In genomic region chr6:38244806-38245205, GRCm38 (mm10) we compare ENCODE assay signal across 26 mouse cellular contexts. TPM values are rescaled to one million over a fixed set of nuclear protein-coding genes. Genes with fewer than 3 reads are reported as not detected.
DNase-seq lines count a peak whose midpoint lies in the region; ATAC-seq and TF ChIP-seq lines count a peak whose summit lies in the region.
"Had no signal": no experiment of that assay in that cellular context is flagged by ENCODE, and none has a peak within 500 bp of the region (broad histone marks: within the 10 kb centered on the region; RNA-seq: fewer than 3 reads in every experiment).

No protein-coding gene starts in this region.

- no peak for TF ChIP-seq CTCF in lung, postnatal 0 days (IDR thresholded peaks at IDR 0.05)
- TF ChIP-seq CTCF in lung, adult 2 months (IDR thresholded peaks at IDR 0.05; ENCODE audit: insufficient read depth, low read length), result no peak

- TF ChIP-seq EP300 in lung, postnatal 0 days (IDR thresholded peaks at IDR 0.05), result no peak

- H3K4me3 ChIP-seq in lung, postnatal 0 days (ENCODE audit: low read depth, low read length), result no peak overlapping the region
- no peak overlapping the region for H3K4me3 ChIP-seq in lung, adult 2 months (replicated peaks; ENCODE audit: extremely low read depth, low read depth, low read length)
- H3K4me3 ChIP-seq: forebrain, embryonic 10.5 days; gastrocnemius, adult 2 months; heart, embryonic 12.5 days; heart, embryonic 15.5 days; hindbrain, embryonic 10.5 days; hindbrain, embryonic 13.5 days had no signal

- H3K9ac ChIP-seq in lung, postnatal 0 days (replicated peaks; ENCODE audit: low read depth), result no peak overlapping the region
- H3K9ac ChIP-seq: forebrain, postnatal 0 days; heart, embryonic 12.5 days; heart, embryonic 15.5 days; hindbrain, embryonic 13.5 days had no signal

- no peak for TF ChIP-seq POLR2A in lung, adult 2 months (IDR thresholded peaks at IDR 0.05; ENCODE audit: borderline replicate concordance, extremely low read depth, low read depth, low read length)

- no peaks in the 10 kb centered on the region for H3K36me3 ChIP-seq in lung, postnatal 0 days (ENCODE audit: insufficient read depth, low read length)
- H3K36me3 ChIP-seq: heart, embryonic 12.5 days; heart, embryonic 15.5 days; hindbrain, embryonic 13.5 days had no signal

- H3K4me1 ChIP-seq in lung, postnatal 0 days (ENCODE audit: insufficient read depth, low read depth, low read length), result no peaks in the 10 kb centered on the region; the same call in 1 of the 2 replicates
- peaks cover 3% of the 10 kb centered on the region for H3K4me1 ChIP-seq in lung, adult 2 months (ENCODE audit: control insufficient read depth, insufficient read depth, low read length)

- no peaks in the 10 kb centered on the region for H3K27me3 ChIP-seq in lung, postnatal 0 days (replicated peaks; ENCODE audit: insufficient read depth, low read length)
- H3K27me3 ChIP-seq: heart, embryonic 12.5 days; heart, embryonic 15.5 days; hindbrain, embryonic 13.5 days had no signal

- WGBS in lung, postnatal 0 days, result 75% methylated on average over 3 of the region's 3 CpGs
- 66% methylated on average over 3 of the region's 3 CpGs for WGBS in lung, adult 2 months

- no peak overlapping the region for H3K27ac ChIP-seq in lung, postnatal 0 days (ENCODE audit: low read length)
- H3K27ac ChIP-seq: forebrain, embryonic 10.5 days; gastrocnemius, adult 2 months; heart, embryonic 15.5 days; hindbrain, embryonic 10.5 days; hindbrain, embryonic 13.5 days had no signal

- H3K4me2 ChIP-seq in lung, postnatal 0 days (replicated peaks; ENCODE audit: low read depth, low read length), result no peak overlapping the region
- H3K4me2 ChIP-seq: heart, embryonic 12.5 days; heart, embryonic 15.5 days; hindbrain, embryonic 13.5 days had no signal

- DNase-seq in lung, postnatal 0 days (ENCODE audit: low spot score), result peak; percentile 73
- no peak for DNase-seq in lung, adult 2 months
- peak; percentile 29 for DNase-seq in NIH3T3 (ENCODE audit: low read depth)
- DNase-seq in layer of hippocampus, adult 8-10 months (ENCODE audit: low spot score in 2 of 2), result no peak
- no peak for DNase-seq in spleen, postnatal 4 days (ENCODE audit: low spot score in 2 of 2)
- DNase-seq: adrenal gland, adult 8-10 months; adrenal gland, postnatal 25 days; cerebellum, adult 11-12 months; cerebellum, adult 8-10 months; cerebellum, postnatal 14 days; forebrain, postnatal 0 days; gastrocnemius, adult 2 months; gastrocnemius, postnatal 14 days; heart, adult 18-20 months; heart, postnatal 10 days; heart, postnatal 36 days had no signal

- no peaks in the 10 kb centered on the region for H3K9me3 ChIP-seq in lung, postnatal 0 days (ENCODE audit: low read length)
- H3K9me3 ChIP-seq: forebrain, embryonic 10.5 days; heart, embryonic 12.5 days; heart, embryonic 15.5 days; hindbrain, embryonic 10.5 days; hindbrain, embryonic 13.5 days had no signal

- peak; percentile 50 for ATAC-seq in lung, postnatal 0 days
- ATAC-seq in common myeloid progenitor, adult 5-6 weeks (replicated peaks; ENCODE audit: low read depth, poor library complexity, severe bottlenecking), result peak; percentile 34
- ATAC-seq: activated CD4-positive, CD25-positive, alpha-beta regulatory T cell, adult 4 months; CD4-positive, CD25-positive, alpha-beta regulatory T cell, adult 4 months; forebrain, embryonic 14.5 days; forebrain, postnatal 0 days; hindbrain, embryonic 16.5 days had no signal

RNA-seq across cellular contexts. Expression of gene D630045J12Rik, which starts 9.0 kb away (rescaled TPM):
- 1.2 and 1.3 TPM in 2 replicates for polyA plus RNA-seq in lung, postnatal 0 days (2015; fragmentation: Nextera tagmentation; extraction: Ambion mirVana)
- polyA plus RNA-seq in lung, adult 2 months (2012; rRNA removed), result 6.0 and 7.1 TPM in 2 replicates
- 1.2 and 2.2 TPM in 2 replicates for total RNA-seq in common myeloid progenitor, adult 5-6 weeks (2017)
- total RNA-seq in layer of hippocampus, adult 8-10 months (2022), result 10 to 100 TPM; 30.8 to 38.5 (median 34.3) TPM

RNA-seq across cellular contexts. Expression of gene Zc3hav1l, which starts 54.3 kb away (rescaled TPM):
- 2.1 and 2.6 TPM in 2 replicates for polyA plus RNA-seq in lung, postnatal 0 days (2015; fragmentation: Nextera tagmentation; extraction: Ambion mirVana)
- polyA plus RNA-seq in lung, adult 2 months (2012; rRNA removed), result 3.2 and 4.4 TPM in 2 replicates
- 5.6 and 7.0 TPM in 2 replicates for total RNA-seq in common myeloid progenitor, adult 5-6 weeks (2017)
- total RNA-seq in layer of hippocampus, adult 8-10 months (2022), result 1 to 10 TPM; 3.8 to 5.4 (median 4.7) TPM

Comparison
In these comparisons a context has a peak if more than half of its experiments do, and no peak if none do; other contexts are left out.
1. DNase-seq: peak in lung, postnatal 0 days (single experiment) and NIH3T3 (single experiment); none in lung, adult 2 months (single experiment), layer of hippocampus, adult 8-10 months (0 of 2) and spleen, postnatal 4 days (0 of 2).